Mouse (Mus musculus): ENCODE data around the gene Slc16a7.

Gene Slc16a7

GRCm38 (mm10) chr10:125324149-125324834 lies 65.0 kb downstream of the Slc16a7 start:
- DNase-seq (ENCODE audit: low read depth, low spot score): no peak

DNA sequence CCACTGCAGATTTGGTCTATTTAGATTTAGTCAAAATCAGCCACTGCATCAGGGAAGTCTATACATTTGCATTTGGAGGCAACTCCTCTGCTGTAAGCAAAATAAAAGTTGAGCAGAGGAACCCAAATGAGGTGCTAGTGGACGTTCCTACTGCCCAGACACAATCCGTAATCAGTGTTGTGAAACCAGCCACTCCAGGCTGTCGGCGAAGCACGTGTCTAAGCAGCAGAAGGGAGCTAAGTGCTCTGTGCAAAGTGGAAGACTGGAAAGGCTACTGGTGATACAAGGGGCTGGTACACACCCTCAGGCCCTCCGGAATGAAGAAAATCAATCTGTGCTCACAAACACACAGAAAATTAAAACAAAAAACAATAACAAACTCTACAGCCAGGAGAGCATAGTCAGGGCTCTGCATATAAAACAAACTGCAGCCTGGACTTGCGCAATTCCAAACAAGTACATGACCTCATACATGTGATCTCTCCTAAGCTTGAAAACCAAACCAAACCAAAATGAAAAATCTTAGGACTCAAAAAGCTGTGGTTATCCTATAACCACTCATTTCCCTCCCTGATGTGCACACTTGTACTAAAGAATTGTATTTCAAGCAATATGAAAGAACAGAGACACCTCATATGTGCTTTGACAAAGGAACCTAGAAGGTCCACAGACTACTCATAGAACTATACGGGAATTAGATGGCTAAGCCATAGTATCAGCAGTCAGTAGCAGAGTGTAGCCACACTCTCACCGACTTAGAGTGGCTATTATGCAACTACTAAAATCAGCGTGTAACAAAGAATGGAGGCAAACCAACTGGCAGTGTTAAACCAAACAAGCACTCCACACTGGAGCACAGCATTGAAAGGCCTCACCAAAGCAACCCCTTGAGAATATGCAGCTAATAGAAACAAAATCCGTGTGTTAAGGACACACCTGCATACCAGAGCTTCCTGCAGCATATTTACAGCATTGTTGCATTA lies 67.5 kb downstream of the Slc16a7 start:
- no peak for DNase-seq (ENCODE audit: low read depth, low spot score)

GRCm38 (mm10) chr10:125317317-125317716 lies 71.9 kb downstream of the Slc16a7 start:
- no peak for DNase-seq (ENCODE audit: low read depth, low spot score)

GRCm38 (mm10) chr10:125310855-125311254 lies 78.4 kb downstream of the Slc16a7 start:
- DNase-seq (ENCODE audit: low read depth, low spot score): no peak

DNA sequence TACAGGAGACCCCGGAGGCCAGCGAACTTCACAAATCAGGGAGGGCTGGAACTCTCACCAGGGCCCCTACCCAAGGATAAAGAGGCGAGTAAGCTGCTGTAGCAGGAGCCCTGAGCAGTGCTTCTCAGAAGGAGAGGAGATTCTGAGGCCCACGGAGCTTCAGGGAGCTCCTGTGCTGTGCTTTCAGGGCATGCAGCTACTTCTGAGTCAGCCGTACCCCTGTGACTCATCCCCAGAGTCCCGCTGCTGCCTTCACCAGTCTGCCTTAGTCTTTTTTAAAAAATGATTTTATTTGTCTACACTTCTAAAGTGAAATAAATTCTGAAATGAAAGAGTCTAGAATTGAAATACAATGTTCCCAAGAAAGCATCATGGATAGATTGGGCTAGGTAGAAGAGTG lies 91.2 kb downstream of the Slc16a7 start:
- no peak for DNase-seq (ENCODE audit: low read depth, low spot score)

- DNase-seq (ENCODE audit: low read depth, low spot score): no peak
Observed at GRCm38 (mm10) chr10:125290320-125290719, 98.9 kb downstream of the Slc16a7 start.

- no peak for DNase-seq (ENCODE audit: low read depth, low spot score)
Observed at GRCm38 (mm10) chr10:125288560-125288959, 100.7 kb downstream of the Slc16a7 start.

DNA sequence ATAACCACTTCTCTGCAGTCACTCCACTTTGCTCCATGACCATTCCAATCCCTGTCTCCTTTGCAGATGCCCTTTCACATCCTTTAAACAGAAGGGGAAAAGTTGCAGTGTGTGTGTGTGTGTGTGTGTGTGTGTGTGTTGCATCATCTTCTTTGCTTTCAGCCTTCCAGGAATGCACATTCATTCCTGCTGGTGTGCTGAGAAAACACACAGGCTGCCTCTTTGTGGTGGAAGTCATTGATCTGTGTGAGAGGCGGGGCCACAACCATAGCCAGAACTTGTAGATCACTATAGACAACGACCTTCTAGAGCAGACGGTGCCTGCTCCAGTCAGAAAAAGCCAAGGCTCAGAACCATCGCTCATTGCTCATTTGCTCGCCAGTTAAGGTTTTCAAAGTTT lies 103.9 kb downstream of the Slc16a7 start:
- no peak for DNase-seq (ENCODE audit: low read depth, low spot score)

DNA sequence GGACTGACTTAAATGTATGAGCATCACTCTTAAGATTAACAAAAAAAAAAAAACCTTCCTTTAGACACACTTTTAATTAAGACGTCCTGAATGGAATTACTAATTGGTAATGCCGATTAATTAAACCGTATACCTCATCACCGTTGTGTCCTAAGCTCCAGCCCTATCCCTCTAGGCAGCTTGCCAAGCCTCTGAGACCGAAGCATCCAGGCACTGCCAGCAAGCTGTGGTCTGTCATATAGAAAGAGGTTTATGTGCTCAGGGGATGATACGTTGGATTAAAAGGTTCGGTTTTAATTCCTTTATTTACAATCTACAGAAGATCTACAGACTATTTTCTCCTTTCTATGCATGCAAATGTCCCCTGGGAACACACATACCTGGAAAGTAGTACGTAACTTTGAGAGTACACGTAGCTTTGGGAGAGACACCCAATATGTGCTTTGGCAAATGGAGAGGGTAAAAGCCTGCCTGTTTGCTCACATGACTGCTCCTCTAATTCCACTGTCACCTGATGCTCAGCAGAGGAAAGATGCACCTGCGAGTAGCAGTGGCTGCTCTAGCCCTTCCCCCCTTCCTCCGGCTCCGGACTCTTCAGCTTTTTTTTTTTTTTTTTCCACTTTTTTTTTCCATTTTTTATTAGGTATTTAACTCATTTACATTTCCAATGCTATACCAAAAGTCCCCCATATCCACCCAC lies 114.0 kb downstream of the Slc16a7 start:
- DNase-seq (ENCODE audit: low read depth, low spot score): no peak

GRCm38 (mm10) chr10:125274519-125275148 lies 114.6 kb downstream of the Slc16a7 start:
- DNase-seq (ENCODE audit: low read depth, low spot score): no peak

DNA sequence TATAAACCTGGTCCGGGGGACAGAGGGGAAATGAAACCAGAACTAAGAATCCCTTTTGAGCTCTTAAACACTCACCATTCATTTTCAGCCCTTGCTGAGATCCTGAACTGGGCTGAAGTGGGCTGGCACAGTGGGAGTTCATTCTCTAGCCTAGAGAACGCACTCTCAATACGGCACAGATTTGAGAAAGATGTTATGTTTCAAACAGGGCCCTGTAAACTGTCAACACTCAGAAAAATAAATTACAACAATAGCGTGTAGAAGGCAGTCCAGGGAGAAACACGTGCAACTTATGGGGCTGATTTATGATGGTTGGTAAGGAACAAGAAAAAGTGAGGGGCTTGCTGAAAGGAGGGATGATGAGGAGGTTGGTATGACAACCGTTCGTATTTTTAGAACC lies 115.5 kb downstream of the Slc16a7 start:
- DNase-seq (ENCODE audit: low read depth, low spot score): no peak

GRCm38 (mm10) chr10:125271448-125271847 lies 117.8 kb downstream of the Slc16a7 start:
- DNase-seq (ENCODE audit: low read depth, low spot score): no peak

- no peak for DNase-seq (ENCODE audit: low read depth, low spot score)
Observed at GRCm38 (mm10) chr10:125270266-125270665, 119.0 kb downstream of the Slc16a7 start.

DNA sequence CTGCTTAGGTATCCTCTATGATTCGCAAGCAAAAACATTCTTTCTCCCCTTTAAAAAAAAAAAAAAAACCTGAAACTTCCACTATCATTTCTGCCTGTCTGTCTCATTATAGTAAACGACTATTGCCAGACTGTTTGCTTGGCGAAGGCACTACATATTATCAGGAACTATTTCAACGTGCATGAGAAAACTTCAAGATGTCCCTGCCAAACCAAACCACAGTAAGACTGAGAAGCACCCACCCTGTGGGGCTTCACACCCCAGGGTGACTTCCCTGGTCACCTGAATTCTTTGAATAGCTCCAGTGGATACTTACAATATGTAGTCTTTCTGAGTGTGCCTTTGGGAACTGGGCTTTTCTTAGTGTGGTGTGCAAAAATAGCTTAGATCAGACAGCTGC lies 122.9 kb downstream of the Slc16a7 start:
- no peak for DNase-seq (ENCODE audit: low read depth, low spot score)

- DNase-seq (ENCODE audit: low read depth, low spot score): no peak
Observed at GRCm38 (mm10) chr10:125265901-125266300, 123.4 kb downstream of the Slc16a7 start.

GRCm38 (mm10) chr10:125265467-125265866 lies 123.8 kb downstream of the Slc16a7 start:
- DNase-seq (ENCODE audit: low read depth, low spot score): no peak

GRCm38 (mm10) chr10:125264938-125265337 lies 124.3 kb downstream of the Slc16a7 start:
- peak; percentile 42 for DNase-seq (ENCODE audit: low read depth, low spot score)

- DNase-seq (ENCODE audit: low read depth, low spot score): no peak
Observed at GRCm38 (mm10) chr10:125255904-125256303, 133.4 kb downstream of the Slc16a7 start.

- peak; percentile 70 for DNase-seq (ENCODE audit: low read depth, low spot score)
Observed at GRCm38 (mm10) chr10:125214536-125214935, 174.7 kb downstream of the Slc16a7 start.

DNA sequence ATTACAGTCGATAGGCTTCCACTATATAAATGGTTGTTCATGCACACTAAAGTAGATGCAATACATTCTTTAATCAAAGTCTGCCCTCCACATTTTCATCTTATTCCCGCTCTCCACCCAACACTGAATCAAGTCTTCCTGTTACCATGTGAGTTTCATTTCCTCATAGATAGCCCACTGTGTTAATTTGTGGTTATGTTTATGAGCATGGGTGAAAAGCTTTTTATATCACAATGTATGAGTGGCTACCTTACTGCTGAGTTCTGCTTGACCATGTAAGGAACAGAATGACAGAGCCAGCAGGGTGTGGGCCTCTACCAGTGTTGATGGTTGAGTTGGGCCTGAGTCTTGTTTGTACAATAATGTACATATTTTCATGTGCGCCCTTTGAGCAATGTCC lies 175.5 kb downstream of the Slc16a7 start:
- no peak for DNase-seq (ENCODE audit: low read depth, low spot score)

DNA sequence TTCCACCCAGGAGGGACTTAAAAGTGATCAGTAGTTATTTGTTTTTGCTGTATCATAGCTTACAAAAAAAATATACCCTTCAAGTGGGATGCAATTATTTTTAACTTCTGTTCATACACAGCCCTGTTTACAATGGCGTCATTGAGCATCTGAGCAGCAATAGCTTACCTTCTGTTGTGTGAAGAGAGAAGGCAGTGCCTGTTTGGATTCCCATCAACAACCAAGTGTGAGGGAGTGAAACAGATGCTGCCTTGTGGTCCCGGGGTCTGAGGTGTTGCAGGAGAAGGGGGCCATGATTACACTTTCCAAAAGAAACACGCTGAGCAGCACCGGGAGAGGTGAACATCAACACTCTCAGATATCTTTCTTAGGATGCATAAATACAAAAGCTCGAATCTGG lies 201.7 kb downstream of the Slc16a7 start:
- DNase-seq (ENCODE audit: low read depth, low spot score): no peak

- peak; percentile 65 for DNase-seq (ENCODE audit: low read depth, low spot score)
Observed at GRCm38 (mm10) chr10:125185387-125185786, 203.9 kb downstream of the Slc16a7 start.

Measured in ZHBTc4 (cell line).